Mouse (Mus musculus) WW6 (cell line): ENCODE data around the gene Hephl1.

Source experiments
- DNase-seq: peaks from one replicate; pipeline ENCODE4 v3.0.0-alpha.2; 2013; ENCODE audit warnings: low read depth, low spot score

Gene Hephl1

DNA sequence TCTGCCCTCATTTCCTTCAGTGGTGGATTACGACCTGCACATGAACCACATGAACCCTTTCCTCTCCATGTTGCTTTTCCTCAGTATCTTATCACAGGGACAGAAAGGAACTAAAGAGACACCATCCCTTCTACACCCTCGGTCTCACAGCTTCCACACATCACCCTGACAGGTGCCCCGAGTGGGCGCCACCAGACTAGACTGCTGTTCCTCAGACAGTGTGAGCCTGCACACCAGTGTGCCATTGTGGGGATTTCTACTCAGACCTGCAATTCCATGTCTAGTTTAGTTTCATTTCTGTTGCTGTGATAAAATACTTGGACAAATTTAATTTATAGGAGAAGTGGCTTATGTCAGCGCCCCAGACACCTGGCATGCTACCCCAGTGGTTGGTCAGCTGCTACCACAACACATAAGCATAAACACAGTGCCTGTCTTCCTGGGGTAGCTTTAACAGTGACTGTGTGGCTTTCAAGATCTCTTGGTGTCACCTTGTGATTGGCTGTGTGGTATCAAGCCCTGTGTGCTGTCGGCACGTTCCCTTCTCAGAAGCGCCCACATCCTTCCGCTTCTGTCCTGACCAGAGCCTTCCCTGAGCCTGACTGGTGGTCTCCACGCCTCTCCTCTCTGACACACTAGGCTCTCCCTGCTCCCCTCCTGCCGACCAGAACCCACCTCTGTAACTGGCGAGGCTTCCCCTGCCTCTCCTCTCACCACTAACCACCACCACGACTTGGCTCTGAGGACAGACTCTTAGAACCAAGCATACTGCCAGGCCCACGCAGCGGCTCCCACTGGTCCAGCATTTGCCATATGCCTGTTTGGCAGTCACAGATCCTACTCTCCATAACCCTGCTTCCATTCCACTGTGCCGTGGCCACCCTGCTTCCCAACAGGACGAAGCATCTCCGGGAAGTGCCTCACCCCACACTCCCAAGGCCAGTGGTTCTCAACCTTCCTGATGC, 93.8 kb downstream of the Hephl1 start:
- DNase-seq: no peak

GRCm38 (mm10) chr9:15015223-15015956, 96.5 kb downstream of the Hephl1 start:
- DNase-seq: no peak

DNA sequence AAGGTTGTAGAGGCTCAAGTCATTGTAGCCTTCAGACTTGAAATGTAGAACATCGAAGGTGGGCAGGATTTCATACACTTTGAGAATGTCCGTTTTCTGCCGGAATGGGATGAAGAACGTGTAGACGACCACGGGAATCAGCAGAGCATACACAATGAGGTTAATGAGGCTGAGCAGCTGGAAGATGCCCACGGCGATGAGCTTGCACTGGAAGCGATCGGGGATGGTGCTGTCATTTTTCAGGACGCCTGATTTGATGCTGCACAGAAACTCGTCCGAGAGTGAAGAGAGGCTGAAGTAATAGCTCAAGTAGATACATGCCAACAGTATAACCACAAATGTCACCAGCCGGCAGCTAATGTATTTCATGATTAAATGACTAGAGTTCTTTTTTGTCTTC, 104.3 kb downstream of the Hephl1 start:
- no peak for DNase-seq

DNA sequence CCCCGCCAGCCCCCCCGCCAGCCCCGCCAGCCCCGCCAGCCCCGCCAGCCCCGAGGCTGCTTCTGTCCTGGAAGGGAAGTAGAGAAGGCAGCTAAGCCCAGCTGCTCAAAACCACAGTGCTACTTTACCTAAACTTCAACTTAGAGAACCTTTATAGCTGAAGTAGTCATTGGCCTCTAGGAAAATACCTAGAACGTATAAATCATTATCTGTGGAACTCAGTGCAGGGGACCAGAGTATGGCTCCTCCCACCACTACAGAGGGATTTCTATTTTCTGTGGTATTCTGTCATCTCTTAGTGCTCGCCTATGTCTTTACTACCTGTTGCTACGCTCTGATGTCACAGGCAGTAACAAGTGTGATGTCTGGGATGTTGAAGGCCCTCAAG, 107.6 kb downstream of the Hephl1 start:
- no peak for DNase-seq

DNA sequence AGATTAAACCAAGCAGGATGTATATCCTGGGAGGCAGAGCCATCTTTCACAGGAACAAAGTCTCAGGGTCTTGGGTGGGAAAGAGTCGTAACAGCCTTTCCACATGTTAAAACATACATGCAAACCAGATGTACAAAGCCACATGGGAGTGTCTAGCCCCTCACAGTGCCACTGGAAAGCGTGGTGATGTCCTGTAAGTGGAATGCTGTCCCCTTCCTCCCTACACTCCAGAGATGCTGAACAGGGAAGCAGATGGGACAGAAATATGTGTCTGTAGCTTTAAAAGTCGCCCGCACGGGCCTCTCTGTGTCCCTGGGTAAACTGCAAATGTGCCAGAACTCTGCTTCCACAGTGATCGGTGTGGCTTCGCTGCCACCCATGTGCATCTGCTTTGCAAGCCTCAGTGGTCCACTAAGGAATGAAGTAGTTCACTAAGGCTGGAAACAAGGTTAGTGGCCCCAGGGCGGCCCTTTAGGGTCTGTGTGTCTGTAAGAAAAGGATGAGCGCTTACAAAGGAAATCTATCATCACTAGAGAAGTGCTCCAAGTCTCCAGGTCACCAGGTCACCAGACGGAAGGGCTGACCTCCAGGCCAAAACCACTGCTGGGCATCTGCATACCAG, 108.1 kb downstream of the Hephl1 start:
- DNase-seq: no peak

DNA sequence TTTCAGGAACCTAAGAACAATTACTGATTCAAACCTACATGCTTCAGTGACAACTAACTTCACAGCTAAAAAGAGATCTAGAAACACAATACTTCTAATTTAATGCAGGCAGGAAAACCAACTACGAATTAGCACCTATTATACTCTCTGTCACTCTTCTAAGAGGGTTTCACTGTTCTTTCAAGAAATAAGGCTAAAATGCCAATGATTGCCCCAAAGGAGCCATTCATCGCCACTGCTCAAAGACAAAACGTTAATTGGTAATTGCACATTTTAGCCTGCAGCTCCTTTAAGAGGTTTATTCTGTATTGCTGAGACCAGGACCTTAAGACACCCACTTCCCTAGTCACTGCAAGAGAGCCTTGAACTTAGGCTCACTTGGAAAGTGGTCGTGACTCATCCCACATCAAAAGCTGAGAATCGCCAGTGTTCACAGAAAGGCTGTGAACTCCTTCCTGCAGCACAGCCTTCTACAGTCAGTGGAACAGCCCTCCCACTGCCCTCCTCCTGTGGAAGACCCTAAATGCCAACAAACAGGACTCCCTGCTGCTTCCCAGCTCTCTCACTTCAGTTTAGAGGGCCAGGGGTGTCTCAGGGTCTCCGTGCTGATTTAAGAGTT, 108.8 kb downstream of the Hephl1 start:
- DNase-seq: no peak
